Mouse (Mus musculus): ENCODE data around the gene Agfg1.

- TF ChIP-seq CTCF (IDR thresholded peaks at IDR 0.05; ENCODE audit: borderline replicate concordance, insufficient read depth, low read length) = peak; percentile 88
- TF ChIP-seq POLR2A (IDR thresholded peaks at IDR 0.05; ENCODE audit: low read depth, low read length) = peak; percentile 80
Measured at GRCm38 (mm10) chr1:82839296-82839613, at the start of gene Agfg1.
